Mouse (Mus musculus) testis, adult 10 weeks (tissue): ENCODE measurements around the gene Zfp729b. TPM values are rescaled to one million over a fixed set of nuclear protein-coding genes. Genes with fewer than 3 reads are reported as not detected.

ENCODE experiments used
- polyA plus RNA-seq: library from polyadenylated mRNA; stranded (reverse); fragments of 350-450 nt; fragmentation: Illumina TruSeq; extraction: RNeasy Lipid Tissue Mini Kit (QIAGEN cat#74804); gene quantifications from one replicate; pipeline ENCODE4 v1.2.3, GENCODE M21; 2014; ENCODE audit warnings: low read depth, low replicate concordance

Zfp729b gene
- polyA plus RNA-seq = 11.3 TPM

DNA sequence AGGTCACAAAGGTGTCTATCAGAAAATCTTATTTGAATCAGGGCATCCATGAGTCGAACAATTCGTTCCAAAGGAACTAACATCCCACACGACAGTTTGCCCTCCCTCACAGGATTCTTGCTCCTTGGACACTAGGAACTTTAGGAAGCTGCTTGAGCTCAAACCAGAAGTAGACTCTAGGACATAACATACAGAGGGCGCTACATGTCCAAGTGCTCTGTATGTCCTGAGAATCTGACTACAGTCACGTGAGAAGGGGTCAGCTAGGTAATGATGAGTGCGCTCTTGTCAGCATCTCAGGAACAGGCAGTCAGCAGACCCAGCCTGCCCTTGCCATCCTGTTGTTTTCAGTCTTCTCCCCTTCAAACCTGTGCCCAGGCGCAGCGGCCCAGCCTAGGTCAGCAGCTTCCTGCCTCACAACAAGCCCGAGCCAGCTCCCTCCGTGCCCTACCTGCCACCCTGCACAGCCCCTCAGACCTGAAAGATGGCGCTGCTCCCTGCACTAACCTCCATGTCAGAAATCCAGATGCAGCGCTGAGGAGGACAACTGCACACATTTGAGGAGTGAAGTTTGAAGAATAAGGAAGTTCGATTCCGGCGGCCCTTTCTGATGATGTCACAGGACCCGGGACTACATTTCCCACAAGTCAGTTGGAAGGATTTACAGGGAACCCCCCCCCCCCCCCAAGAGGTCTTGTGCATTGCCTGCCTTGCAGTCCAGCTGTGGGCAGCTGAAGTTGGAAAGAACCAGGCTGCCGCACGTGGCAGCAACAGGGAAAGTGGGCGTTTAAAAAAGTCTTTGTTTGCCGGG lies at the start of gene Zfp729b:
Gene Zfp729b, minus strand, starts transcription at position 642 of the 811 bp plus-strand sequence.

DNA sequence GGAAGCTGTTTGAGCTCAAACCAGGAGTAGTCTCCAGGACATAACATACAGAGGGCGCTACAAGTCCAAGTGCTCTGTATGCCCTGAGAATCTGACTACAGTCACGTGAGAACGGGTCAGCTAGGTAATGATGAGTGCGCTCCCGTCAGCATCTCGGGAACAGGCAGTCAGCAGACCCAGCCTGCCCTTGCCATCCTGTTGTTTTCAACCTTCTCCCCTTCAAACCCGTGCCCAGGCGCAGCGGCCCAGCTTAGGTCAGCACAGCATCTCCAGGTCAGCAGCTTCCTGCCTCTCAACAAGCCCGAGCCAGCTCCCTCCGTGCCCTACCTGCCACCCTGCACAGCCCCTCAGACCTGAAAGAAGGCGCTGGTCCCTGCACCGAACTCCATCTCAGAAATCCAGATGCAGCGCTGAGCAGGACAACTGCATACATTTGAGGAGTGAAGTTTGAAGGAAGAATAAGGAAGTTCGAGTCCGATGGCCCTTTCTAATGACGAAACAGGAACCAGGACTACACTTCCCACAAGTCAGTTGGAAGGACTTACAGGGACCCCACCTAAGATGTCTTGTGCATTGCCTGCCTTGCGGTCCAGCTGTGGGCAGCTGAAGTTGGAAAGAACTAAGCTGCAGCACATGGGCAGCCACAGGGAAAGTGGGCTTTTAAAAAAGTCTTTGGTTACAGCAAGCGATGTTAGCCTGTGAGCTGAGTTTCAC lies 27.9 kb upstream of the Zfp729b start, which contains the start of the genes Gm49345 and Zfp729a:
Gene Gm49345, minus strand, starts transcription at position 476 of the 714 bp plus-strand sequence.
Gene Zfp729a, minus strand, starts transcription at position 498 of the 714 bp plus-strand sequence.

DNA sequence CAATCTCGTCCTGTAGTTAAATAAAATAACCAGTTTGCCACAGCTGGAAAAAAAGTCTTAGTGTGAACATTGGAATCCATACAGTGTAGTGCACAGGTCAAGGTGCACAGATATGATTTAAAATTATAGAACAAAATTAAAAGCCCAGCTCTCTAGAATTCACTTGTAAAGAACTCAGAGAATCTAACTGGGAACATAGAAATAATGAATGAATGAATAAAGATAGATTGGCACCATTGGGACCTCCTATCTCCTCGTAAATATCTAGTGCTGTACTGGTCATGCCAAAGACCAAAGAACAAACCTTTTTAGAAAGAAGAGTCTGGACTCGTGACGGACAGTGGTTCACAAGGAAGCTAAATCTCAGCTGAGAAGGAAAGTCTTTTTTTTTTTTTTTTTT lies 55.8 kb downstream of the Zfp729b start, which contains the start of gene Zfp748:
Gene Zfp748, minus strand, starts transcription at position 101 of the 400 bp plus-strand sequence.

Other genes with a start within 250 kb of the Zfp729b start
- gene Gm28044, start 249.2 kb downstream of the Zfp729b start, polyA plus RNA-seq = 2.2 TPM
- gene Zfp953, start 249.1 kb downstream of the Zfp729b start, polyA plus RNA-seq = 5.3 TPM
- 0.48 TPM for gene Gm28041, start 234.0 kb downstream of the Zfp729b start, polyA plus RNA-seq
- 1.2 TPM for gene Zfp456, start 233.9 kb downstream of the Zfp729b start, polyA plus RNA-seq
- gene Zfp429, start 209.9 kb downstream of the Zfp729b start, polyA plus RNA-seq = 2.6 TPM
- gene Zfp459, start 188.3 kb downstream of the Zfp729b start, polyA plus RNA-seq = 1.3 TPM
- 8.6 TPM for gene Zfp874a, start 158.1 kb downstream of the Zfp729b start, polyA plus RNA-seq
- 4.4 TPM for gene Zfp874b, start 125.4 kb downstream of the Zfp729b start, polyA plus RNA-seq
- 52.5 TPM for gene Zfp58, start 109.2 kb downstream of the Zfp729b start, polyA plus RNA-seq
- not detected for gene Gm26965, start 83.6 kb downstream of the Zfp729b start, polyA plus RNA-seq
- gene Zfp87, start 83.5 kb downstream of the Zfp729b start, polyA plus RNA-seq = 31.5 TPM
- gene Zfp748, start 55.9 kb downstream of the Zfp729b start, polyA plus RNA-seq = 32.6 TPM
- gene Gm49345, start 28.1 kb upstream of the Zfp729b start, polyA plus RNA-seq = not detected
- 4.5 TPM for gene Zfp729a, start 28.1 kb upstream of the Zfp729b start, polyA plus RNA-seq
- gene Zfp738, start 77.4 kb upstream of the Zfp729b start, polyA plus RNA-seq = 11.4 TPM
- gene Zfp65, start 119.5 kb upstream of the Zfp729b start, polyA plus RNA-seq = 19.5 TPM
- 9.0 TPM for gene Zfp85, start 145.5 kb upstream of the Zfp729b start, polyA plus RNA-seq
- 1.4 TPM for gene Zfp493, start 170.0 kb upstream of the Zfp729b start, polyA plus RNA-seq
- 8.8 TPM for gene Zfp273, start 204.0 kb upstream of the Zfp729b start, polyA plus RNA-seq
- 10.7 TPM for gene Gm10037, start 221.4 kb upstream of the Zfp729b start, polyA plus RNA-seq